Mouse (Mus musculus) spleen, adult 12 weeks (tissue): ENCODE measurements around the gene Scml4.

ENCODE experiments used
- DNase-seq: peaks from one replicate; pipeline ENCODE4 v3.0.0; 2022; ENCODE audit warnings: low spot score

Scml4 gene

DNA sequence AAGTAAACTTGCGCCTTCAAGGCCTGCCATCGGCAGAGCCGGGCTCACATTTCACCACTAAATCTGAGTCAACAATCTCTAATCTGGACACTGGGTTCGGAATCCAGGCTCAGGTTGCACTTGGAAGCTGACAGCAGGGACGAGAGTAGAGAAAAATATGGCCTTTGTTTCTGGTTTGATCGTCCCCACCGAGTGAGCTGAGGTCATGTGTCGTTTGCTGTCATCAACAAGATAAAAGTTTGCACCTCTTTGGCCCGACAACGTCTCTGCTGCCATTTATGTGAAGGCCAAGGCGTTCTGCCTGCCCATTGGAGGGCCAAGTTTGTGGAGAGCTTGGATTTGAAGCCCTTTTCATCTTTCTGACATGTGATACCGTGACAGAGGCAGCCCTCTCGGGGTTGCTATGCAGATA is 135.3 kb downstream of the Scml4 start:
- no peak for DNase-seq

DNA sequence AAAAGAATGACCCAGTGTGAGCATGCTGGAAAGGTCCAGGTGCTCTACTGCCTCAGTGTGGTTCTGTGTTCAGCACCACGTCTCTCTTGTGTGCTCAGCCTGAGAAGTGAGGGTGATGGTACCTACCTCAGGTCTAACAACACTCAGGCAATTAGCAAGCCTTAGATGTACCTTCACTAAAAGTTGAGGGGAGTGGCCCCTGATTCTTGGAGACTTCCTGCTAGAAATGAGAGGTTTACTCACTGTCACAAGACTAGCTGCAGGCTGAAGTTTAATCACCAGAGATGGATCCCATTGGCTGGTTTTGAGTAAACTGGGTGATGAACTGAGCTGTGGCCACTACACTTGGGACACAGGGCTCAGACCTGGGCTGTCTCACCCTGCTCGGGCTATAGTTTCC is 137.1 kb downstream of the Scml4 start:
- no peak for DNase-seq

DNA sequence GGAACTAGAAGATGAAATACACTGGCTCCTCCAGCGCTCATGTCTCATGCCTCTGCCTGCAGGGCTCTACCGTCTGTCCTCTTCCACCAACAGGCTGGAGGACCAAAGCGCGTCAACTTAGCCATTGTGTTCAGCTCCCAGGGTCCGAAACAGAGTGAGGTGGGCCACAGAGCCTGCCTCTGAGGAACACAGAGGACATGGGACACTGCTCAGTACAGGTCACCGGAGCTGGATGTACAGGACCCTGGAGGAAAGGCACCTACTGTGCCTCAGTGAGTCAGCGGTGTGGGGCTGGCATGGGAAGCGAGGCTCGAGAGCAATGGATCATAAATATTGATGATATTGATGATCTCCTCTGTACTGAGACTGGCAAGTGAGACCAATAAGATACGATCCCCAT is 139.2 kb downstream of the Scml4 start:
- no peak for DNase-seq

DNA sequence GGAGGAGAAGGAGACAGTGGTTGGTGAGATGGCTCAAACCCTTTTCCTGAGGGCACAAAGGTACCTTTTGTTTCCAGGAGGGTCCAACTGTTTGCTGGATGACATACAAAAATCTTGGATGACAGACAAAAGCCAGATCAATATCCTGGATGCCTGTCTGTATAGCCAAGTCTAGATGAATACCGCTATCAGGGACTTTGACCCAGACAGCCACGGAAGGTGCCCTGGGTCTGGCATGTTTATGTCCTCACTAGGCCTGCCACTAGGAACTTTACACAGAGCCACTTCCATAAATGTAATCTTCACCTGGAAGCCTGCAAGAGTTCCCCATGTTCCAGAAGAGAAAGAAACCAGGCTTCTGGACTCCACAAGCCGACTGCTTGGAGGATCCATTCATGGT is 141.3 kb downstream of the Scml4 start:
- DNase-seq: no peak

DNA sequence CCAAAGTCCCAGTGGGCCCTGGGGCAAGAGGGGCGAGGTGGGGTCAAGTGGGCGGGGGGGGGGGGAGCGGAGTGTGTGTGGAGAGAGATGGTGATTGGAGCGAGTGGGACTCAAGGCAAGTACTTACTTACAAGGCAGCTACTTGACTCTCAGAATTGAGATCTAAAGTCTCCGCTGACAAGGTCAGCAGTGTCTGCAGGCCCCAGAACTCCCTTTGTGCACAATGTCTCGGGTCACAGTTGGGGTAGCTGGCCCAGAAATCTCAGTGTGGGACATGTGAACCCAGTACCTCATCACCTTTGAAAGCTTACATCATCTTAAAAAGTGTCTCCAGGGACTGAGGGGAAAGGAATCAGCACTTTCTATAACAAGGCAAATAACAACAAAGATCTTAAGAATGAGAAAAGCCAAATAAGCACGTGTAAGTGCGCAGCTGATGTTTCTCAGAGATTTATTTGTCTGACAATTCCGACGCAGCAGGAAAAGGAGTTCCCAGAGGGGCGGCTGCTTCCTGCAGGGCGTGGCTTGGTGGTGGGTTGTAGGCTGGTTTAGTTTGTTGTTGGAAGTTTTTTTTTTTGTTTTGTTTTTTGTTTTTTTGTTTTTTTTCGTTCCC is 142.0 kb downstream of the Scml4 start:
- DNase-seq: no peak

DNA sequence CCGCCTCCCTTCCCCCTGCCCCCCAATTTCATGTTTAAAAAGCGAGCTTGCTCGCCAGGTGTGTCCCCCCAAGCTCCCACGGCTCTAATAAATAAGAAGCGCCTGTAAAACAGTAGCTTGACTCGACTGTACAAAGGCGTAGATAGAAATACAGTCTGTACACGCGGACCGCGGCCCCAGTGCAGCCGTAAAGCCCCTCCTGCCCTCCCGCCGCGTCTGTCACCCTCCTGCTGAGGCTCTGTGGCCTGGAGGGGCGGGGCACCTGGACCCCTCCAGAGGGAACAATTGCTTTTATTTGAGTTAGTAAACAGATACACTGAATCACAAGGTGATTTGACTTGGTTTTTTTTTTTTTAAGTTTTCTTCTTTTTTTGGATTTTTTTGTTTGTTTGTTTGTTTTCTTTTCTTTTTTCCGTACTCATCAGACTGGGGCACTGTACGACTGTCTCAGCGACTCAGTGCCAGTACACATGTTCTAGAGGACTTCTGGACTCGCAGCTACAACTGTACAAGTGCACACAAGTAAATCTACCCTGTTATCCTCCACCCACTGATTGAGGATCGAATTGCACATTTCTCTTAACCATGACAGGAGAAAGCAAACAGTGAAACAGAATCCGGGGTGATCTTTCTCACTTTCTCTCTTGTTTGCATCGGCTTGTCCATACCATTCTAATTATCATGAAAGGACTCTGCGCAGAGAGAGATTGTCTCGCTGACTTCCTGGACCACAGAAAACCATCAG is 142.7 kb downstream of the Scml4 start:
- DNase-seq: no peak

DNA sequence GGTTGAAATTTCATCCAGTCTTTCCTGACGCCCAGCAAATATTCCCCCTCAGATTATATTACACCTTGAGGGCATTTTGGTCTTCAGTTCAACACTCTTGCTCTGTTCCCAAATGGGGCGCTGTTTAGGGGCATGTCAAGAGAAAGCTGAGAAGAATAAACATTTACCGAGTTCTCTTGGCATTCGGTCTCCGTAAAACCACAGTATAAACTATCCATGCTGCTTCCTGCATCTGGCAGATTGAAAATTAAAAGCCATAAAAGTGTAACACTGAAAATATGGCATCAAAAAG is 143.2 kb downstream of the Scml4 start:
- DNase-seq: no peak

DNA sequence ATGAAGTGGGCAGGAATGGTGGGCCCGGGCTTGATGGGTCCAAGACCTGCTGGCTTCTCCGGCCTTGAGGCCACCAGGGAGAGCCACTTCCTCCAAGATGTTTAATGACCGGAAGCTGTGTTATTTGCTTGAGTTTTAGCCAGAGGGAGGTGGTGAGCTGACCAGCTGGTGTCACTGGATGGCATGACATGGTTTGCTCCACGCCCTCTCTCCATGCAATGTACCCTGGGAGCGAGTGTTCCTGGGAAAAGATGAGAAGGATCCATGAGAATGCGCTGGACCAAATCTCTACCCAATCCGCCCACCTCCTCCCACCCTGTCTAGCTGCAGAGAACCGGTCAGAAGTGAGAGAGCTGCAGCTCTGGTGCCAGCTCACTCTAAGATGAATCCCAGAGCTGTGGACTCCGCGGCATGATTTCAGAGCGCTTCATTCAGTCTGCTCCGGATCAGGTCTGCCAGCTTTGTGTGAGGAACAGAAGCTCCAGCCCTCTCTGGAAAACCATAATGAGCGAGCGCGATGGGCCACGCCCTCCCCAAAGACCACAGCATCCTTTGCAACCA is 144.1 kb downstream of the Scml4 start:
- no peak for DNase-seq

DNA sequence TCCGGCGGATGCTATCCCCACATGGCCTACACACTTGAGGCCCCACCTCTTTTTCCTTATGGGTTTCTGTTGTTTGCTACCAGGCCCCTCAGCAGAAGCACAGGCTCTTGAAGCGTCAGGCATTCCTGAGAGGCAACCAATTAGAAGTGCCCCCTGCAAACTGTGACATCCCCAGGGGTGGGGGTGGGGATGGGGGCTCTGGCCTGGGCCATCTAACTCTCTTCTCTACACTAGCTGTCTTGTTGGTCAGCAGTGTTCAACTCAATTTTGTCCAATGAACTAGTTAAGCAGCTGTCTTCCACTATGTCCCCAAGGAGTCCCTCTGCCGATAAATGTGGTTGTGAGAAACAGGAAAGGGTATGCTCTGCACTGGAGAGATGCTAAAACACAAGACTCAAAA is 144.9 kb downstream of the Scml4 start:
- no peak for DNase-seq

DNA sequence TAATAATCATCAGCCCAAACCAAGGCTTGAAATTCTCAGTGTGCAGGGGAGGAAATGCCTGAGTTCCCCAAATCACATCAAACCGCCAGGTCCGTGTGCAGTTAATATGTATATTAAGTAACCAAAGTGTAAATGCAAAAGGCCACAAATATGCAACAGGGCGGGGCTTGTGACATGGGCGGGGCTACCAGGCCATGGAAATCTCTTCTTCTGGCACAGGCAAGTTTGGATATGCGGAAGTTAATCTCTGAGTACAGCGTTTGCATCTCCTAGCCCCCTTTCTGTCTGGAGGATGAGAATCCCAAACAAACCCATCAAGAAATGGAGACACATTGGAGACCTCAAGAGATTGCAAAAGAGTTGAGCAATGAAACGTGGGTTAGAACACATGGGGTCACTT is 145.5 kb downstream of the Scml4 start:
- no peak for DNase-seq

DNA sequence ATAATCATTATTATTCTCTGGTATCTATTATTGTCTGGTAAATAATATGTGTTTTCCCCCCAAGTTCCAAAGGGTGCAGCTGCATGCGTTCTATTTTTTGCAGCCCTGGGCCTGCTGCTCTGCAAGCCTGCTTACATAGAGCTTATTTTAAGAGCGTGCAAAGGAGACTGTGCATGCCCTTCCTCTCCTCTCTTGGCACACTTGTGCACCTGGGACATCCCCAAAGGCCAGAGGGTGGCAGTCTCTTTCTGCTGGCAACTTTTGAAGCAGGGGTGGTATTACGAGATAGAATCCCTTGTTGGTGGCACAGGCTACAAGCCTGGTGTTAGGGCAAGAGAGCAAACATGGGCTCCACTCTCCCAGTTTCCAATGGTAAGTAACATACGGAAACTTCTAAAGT is 146.4 kb downstream of the Scml4 start:
- DNase-seq: no peak

DNA sequence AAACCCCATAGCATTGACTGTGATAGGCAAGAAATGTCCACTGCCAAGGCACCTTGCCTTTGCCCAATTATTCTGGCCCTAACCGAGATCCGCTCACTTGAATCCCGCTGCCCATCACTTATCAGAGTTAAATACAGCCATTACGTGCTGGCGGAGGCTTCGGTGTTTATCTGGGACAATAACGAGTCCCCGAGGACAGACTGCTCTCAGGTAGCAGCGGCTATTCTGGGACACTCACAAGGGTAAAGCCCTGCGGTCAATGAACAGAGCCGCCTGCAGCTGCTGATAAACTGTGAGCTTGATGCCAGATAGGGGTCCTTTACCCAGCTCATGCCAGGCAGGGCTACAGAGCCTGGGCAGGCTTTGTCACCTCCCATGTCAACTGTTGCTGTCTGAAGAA is 147.9 kb downstream of the Scml4 start:
- no peak for DNase-seq
